Mouse (Mus musculus) myocyte (in vitro differentiated cells): ENCODE results near the gene Exo1. TPM values are rescaled to one million over a fixed set of nuclear protein-coding genes. Genes with fewer than 3 reads are reported as not detected.

Experiments used
- H3K27me3 ChIP-seq: one replicate; pipeline ENCODE4 v1.6.1; 2011; ENCODE audit not compliant: control insufficient read depth, insufficient read depth, insufficient read length
- H3K36me3 ChIP-seq: one replicate; pipeline ENCODE4 v1.6.1; 2011; ENCODE audit not compliant: control insufficient read depth, insufficient read depth
- H3K4me2 ChIP-seq: one replicate; pipeline ENCODE4 v1.6.1; 2011; ENCODE audit warnings: low read depth, control low read depth
- H3K4me3 ChIP-seq: one replicate; pipeline ENCODE4 v1.5.1; 2011; ENCODE audit warnings: mild to moderate bottlenecking, control low read depth, moderate library complexity
- H3K79me2 ChIP-seq: one replicate; pipeline ENCODE4 v1.6.1; 2011; ENCODE audit not compliant: control insufficient read depth, insufficient read depth
- H3ac ChIP-seq: one replicate; pipeline ENCODE4 v1.6.1; 2011; ENCODE audit not compliant: control insufficient read depth, insufficient read length
- CEBPB ChIP-seq: IDR thresholded peaks from 2 replicates; pipeline ENCODE4 v1.6.1; 2011; ENCODE audit warnings: mild to moderate bottlenecking, moderate library complexity; ENCODE audit not compliant: poor library complexity, insufficient read depth, severe bottlenecking
- E2F4 ChIP-seq: IDR thresholded peaks from one replicate; pipeline ENCODE4 v1.6.1; 2011; ENCODE audit warnings: mild to moderate bottlenecking, control low read depth, moderate library complexity; ENCODE audit not compliant: insufficient read depth
- MAX ChIP-seq: IDR thresholded peaks from one replicate; pipeline ENCODE4 v1.6.1; 2011; ENCODE audit warnings: low read depth, mild to moderate bottlenecking, control low read depth
- MYOD1 ChIP-seq, 3 experiments: IDR thresholded peaks; one replicate each; pipeline ENCODE4 v1.6.1; 2011; ENCODE audit warnings: control low read depth in 2 of 3, low read depth in 2 of 3, mild to moderate bottlenecking in 2 of 3, moderate library complexity in 1 of 3; ENCODE audit not compliant: insufficient read length in 2 of 3, control insufficient read depth in 1 of 3
- MYOG ChIP-seq, 3 experiments: IDR thresholded peaks; one replicate each; pipeline ENCODE4 v1.6.1; 2011; ENCODE audit warnings: control low read depth in 2 of 3, low read depth in 2 of 3, mild to moderate bottlenecking in 2 of 3; ENCODE audit not compliant: insufficient read length in 2 of 3, control insufficient read depth in 1 of 3, insufficient read depth in 1 of 3
- POLR2A ChIP-seq: IDR thresholded peaks from one replicate; pipeline ENCODE4 v1.6.1; 2011; ENCODE audit warnings: low read depth, mild to moderate bottlenecking, control low read depth, moderate library complexity; ENCODE audit not compliant: insufficient read length
- POLR2AphosphoS2 ChIP-seq: IDR thresholded peaks from one replicate; pipeline ENCODE4 v1.6.1; 2011; ENCODE audit warnings: low read depth, control low read depth; ENCODE audit not compliant: insufficient read length
- REST ChIP-seq: IDR thresholded peaks from one replicate; pipeline ENCODE4 v1.6.1; 2011; ENCODE audit warnings: mild to moderate bottlenecking, control low read depth, moderate library complexity; ENCODE audit not compliant: insufficient read depth, insufficient read length
- SRF ChIP-seq: IDR thresholded peaks from one replicate; pipeline ENCODE4 v1.6.1; 2011; ENCODE audit warnings: low read depth; ENCODE audit not compliant: control insufficient read depth, insufficient read length
- TCF12 ChIP-seq: IDR thresholded peaks from one replicate; pipeline ENCODE4 v1.6.1; 2011; ENCODE audit warnings: mild to moderate bottlenecking, control low read depth; ENCODE audit not compliant: poor library complexity, insufficient read depth, severe bottlenecking
- TCF3 ChIP-seq: IDR thresholded peaks from one replicate; pipeline ENCODE4 v1.6.1; 2011; ENCODE audit warnings: low read depth, control low read depth; ENCODE audit not compliant: insufficient read length
- USF1 ChIP-seq: IDR thresholded peaks from one replicate; pipeline ENCODE4 v1.6.1; 2011; ENCODE audit warnings: low read depth, mild to moderate bottlenecking, control low read depth, moderate library complexity
- polyA plus RNA-seq: library from polyadenylated mRNA; unstranded; fragments of >200 nt; fragmentation: generic; extraction: Trizol; gene quantifications from one replicate; pipeline ENCODE4 v1.2.1, GENCODE M21; 2012; ENCODE audit warnings: missing spikeins

Exo1 gene
- polyA plus RNA-seq, 1 experiment, result 2.3 TPM

DNA sequence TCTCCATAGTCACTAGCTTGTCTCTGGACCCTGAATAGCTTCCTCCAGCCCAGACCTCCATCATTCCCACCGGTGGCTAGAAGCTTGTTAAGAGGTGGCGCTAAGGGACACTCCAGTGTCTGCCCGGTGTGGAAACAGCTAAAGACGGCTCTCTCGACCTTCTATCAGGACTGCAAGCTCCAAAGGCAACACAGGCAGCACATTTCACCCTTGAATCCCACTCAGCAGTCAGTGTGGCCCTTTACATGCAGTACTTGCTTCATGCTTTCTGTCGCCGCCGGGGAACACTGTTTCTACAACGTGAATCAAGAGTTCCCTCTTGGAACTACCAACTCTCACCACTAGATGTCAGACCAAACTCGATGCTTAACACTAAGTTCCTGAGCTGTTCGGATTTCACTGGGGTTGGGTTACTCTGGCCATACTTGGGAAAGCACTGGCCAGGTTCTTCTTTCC is 55.9 kb downstream of the Exo1 start:
- Histone ChIP-seq H3ac (no peak overlapping the region), H3K27me3 (peaks cover 17% of the 10 kb centered on the region), H3K36me3 (no peaks in the 10 kb centered on the region), H3K79me2 (no peaks in the 10 kb centered on the region), H3K4me2 (peak overlapping the region; percentile 46), H3K4me3 (no peak overlapping the region)
- no peak for TF ChIP-seq CEBPB
- TF ChIP-seq TCF3, result no peak
- TF ChIP-seq MYOG (IDR thresholded peaks at IDR 0.05; ENCODE audit: control insufficient read depth in 1 of 3, insufficient read depth in 1 of 3, insufficient read length in 2 of 3, low read depth in 2 of 3), result no peak
- TF ChIP-seq POLR2A, result no peak
- no peak for TF ChIP-seq MYOD1 (IDR thresholded peaks at IDR 0.05; ENCODE audit: control insufficient read depth in 1 of 3, insufficient read length in 2 of 3, low read depth in 2 of 3)
- no peak for TF ChIP-seq POLR2AphosphoS2
- no peak for TF ChIP-seq TCF12
- TF ChIP-seq SRF, result no peak

GRCm38 (mm10) chr1:175938731-175939130 is 58.4 kb downstream of the Exo1 start:
- Histone ChIP-seq H3K27me3 (peaks cover 17% of the 10 kb centered on the region), H3K4me3 (no peak overlapping the region), H3K4me2 (no peak overlapping the region), H3K79me2 (no peaks in the 10 kb centered on the region), H3ac (no peak overlapping the region), H3K36me3 (no peaks in the 10 kb centered on the region)
- TF ChIP-seq MYOD1 (IDR thresholded peaks at IDR 0.05; ENCODE audit: control insufficient read depth in 1 of 3, insufficient read length in 2 of 3, low read depth in 2 of 3) (no peak), REST (no peak)

DNA sequence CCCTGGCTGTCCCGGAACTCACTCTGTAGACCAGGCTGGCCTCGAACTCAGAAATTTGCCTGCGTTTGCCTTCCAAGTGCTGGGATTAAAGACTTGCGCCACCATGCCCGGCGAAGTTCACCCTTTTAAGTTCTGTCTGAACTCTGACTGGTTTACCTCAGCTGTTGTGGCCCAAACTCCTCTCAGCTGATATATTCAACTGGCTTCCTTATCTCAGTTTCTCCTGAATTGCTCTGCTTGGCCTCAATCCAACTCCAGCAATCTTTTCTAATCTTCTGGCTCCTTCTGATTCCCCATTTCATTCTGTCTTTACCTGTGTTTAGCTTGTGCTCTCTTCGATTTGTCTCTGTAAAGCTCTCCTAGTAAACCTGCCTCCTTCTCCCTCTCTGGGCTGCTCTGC is 62.8 kb downstream of the Exo1 start:
- Histone ChIP-seq H3K27me3 (peaks cover 4% of the 10 kb centered on the region), H3K4me3 (no peak overlapping the region), H3K79me2 (no peaks in the 10 kb centered on the region), H3ac (no peak overlapping the region), H3K36me3 (no peaks in the 10 kb centered on the region), H3K4me2 (no peak overlapping the region)
- no peak for TF ChIP-seq POLR2A

GRCm38 (mm10) chr1:175946718-175947315 is 66.4 kb downstream of the Exo1 start:
- no peaks in the 10 kb centered on the region for H3K79me2 ChIP-seq
- TF ChIP-seq REST (no peak), POLR2AphosphoS2 (no peak)
- H3K27me3 ChIP-seq, result no peaks in the 10 kb centered on the region
- no peaks in the 10 kb centered on the region for H3K36me3 ChIP-seq
- no peak overlapping the region for H3K4me2 ChIP-seq
- no peak overlapping the region for H3ac ChIP-seq
- no peak overlapping the region for H3K4me3 ChIP-seq

DNA sequence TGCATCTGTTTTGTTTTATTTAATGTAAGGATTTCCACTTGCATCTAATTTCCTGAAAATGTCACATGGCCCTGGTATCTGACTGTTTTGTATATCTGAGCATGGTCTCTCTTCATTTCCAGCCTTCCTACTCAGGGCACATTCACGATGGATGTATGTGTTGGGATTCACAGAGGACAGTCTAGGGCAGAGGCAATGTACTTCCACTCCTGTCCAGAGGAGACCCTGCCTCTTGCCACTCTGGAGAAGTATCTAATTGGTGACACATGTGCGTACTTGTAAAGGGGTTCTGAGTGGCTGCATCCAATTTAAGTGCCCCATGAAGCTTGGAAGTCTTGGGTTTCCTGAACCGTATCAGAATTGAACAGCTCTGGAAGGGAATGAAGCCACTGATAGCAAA is 70.0 kb downstream of the Exo1 start:
- no peaks in the 10 kb centered on the region for H3K27me3 ChIP-seq
- no peak overlapping the region for H3K4me3 ChIP-seq
- H3K79me2 ChIP-seq, result no peaks in the 10 kb centered on the region
- no peaks in the 10 kb centered on the region for H3K36me3 ChIP-seq
- TF ChIP-seq REST (no peak), USF1 (no peak), E2F4 (no peak), TCF12 (no peak), POLR2A (no peak), SRF (no peak), POLR2AphosphoS2 (no peak), MYOD1 (IDR thresholded peaks at IDR 0.05; ENCODE audit: control insufficient read depth in 1 of 3, insufficient read length in 2 of 3, low read depth in 2 of 3) (no peak), CEBPB (no peak), MYOG (IDR thresholded peaks at IDR 0.05; ENCODE audit: control insufficient read depth in 1 of 3, insufficient read depth in 1 of 3, insufficient read length in 2 of 3, low read depth in 2 of 3) (no peak), MAX (no peak), TCF3 (no peak)
- no peak overlapping the region for H3K4me2 ChIP-seq
- H3ac ChIP-seq, result no peak overlapping the region

DNA sequence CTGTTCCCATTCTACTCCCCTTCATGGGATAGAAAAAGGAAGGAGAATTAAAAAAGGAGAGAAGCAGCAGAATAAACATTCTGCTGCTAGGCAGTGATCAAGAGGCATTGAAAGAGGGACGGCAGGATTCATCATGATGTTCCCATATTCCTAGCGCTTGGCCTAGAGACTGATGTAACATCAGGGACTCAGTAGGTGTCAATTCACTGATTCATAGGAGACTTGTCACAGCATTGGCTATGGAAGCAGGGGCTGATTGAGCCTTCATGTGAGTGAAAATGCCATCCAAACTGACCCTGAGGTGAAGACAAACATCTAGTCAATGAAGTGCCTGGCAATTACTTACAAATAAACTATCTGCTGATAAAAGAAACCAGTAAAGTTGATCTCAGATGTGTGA is 70.5 kb downstream of the Exo1 start:
- H3K79me2 ChIP-seq, result no peaks in the 10 kb centered on the region
- H3K27me3 ChIP-seq, result no peaks in the 10 kb centered on the region
- H3ac ChIP-seq, result no peak overlapping the region
- no peak for TF ChIP-seq MAX
- TF ChIP-seq POLR2AphosphoS2, result no peak
- no peak for TF ChIP-seq USF1
- TF ChIP-seq REST, result no peak
- no peak for TF ChIP-seq CEBPB
- no peak for TF ChIP-seq E2F4
- TF ChIP-seq TCF12, result no peak
- TF ChIP-seq MYOG (IDR thresholded peaks at IDR 0.05; ENCODE audit: control insufficient read depth in 1 of 3, insufficient read depth in 1 of 3, insufficient read length in 2 of 3, low read depth in 2 of 3), result no peak
- no peak for TF ChIP-seq SRF
- TF ChIP-seq MYOD1 (IDR thresholded peaks at IDR 0.05; ENCODE audit: control insufficient read depth in 1 of 3, insufficient read length in 2 of 3, low read depth in 2 of 3), result no peak
- TF ChIP-seq POLR2A, result no peak
- TF ChIP-seq TCF3, result no peak
- H3K4me3 ChIP-seq, result no peak overlapping the region
- no peaks in the 10 kb centered on the region for H3K36me3 ChIP-seq
- no peak overlapping the region for H3K4me2 ChIP-seq
